Mouse (Mus musculus): ENCODE measurements at regions not wholly inside any gene's neighbourhood (a gene's known extent, or its start where the extent isn't known, plus 50 kb on each side); places are given as distances from the start of the nearest gene placed in this dataset.

- Histone ChIP-seq H3K27ac (ENCODE audit: low read depth, low read length) (no peak overlapping the region), H3K4me1 (ENCODE audit: insufficient read depth, low read length) (no peaks in the 10 kb centered on the region), H3K36me3 (ENCODE audit: insufficient read depth, low read length) (no peaks in the 10 kb centered on the region), H3K4me3 (ENCODE audit: low read depth, low read length) (no peak overlapping the region), H3K4me2 (ENCODE audit: low read depth, low read length, poor library complexity, severe bottlenecking) (no peak overlapping the region), H3K9ac (replicated peaks; ENCODE audit: low read length, poor library complexity, severe bottlenecking) (no peak overlapping the region), H3K9me3 (ENCODE audit: low read length) (no peaks in the 10 kb centered on the region), H3K27me3 (ENCODE audit: insufficient read depth, low read length) (no peaks in the 10 kb centered on the region)
- ATAC-seq (ENCODE audit: low FRiP score) (no peak), DNase-seq (ENCODE audit: low spot score) (no peak)
- TF ChIP-seq CTCF (IDR thresholded peaks at IDR 0.05), result no peak
- 87% methylated on average over 3 of the region's 3 CpGs for WGBS
Observed at GRCm38 (mm10) chr13:82937856-82938255, 566.0 kb upstream of the Mef2c start.

- DNase-seq (ENCODE audit: low spot score) (no peak), ATAC-seq (ENCODE audit: low FRiP score) (no peak)
- no peaks in the 10 kb centered on the region for H3K4me1 ChIP-seq (ENCODE audit: insufficient read depth, low read length)
- no peak overlapping the region for H3K9ac ChIP-seq (replicated peaks; ENCODE audit: low read length, poor library complexity, severe bottlenecking)
- H3K4me2 ChIP-seq (ENCODE audit: low read depth, low read length, poor library complexity, severe bottlenecking), result peak overlapping the region; percentile 1; the same call in 1 of the 2 replicates
- 45% methylated on average over 11 of the region's 11 CpGs for WGBS
- no peaks in the 10 kb centered on the region for H3K36me3 ChIP-seq (ENCODE audit: insufficient read depth, low read length)
- no peak overlapping the region for H3K27ac ChIP-seq (ENCODE audit: low read depth, low read length)
- H3K9me3 ChIP-seq (ENCODE audit: low read length), result no peaks in the 10 kb centered on the region
- TF ChIP-seq CTCF (IDR thresholded peaks at IDR 0.05), result no peak
- H3K4me3 ChIP-seq (ENCODE audit: low read depth, low read length), result no peak overlapping the region
- H3K27me3 ChIP-seq (ENCODE audit: insufficient read depth, low read length), result no peaks in the 10 kb centered on the region
Observed at GRCm38 (mm10) chr13:82942691-82943341, 561.0 kb upstream of the Mef2c start.

- WGBS, result 93% methylated on average over 5 of the region's 5 CpGs
- TF ChIP-seq CTCF (IDR thresholded peaks at IDR 0.05), result no peak
- ATAC-seq (ENCODE audit: low FRiP score) (no peak), DNase-seq (ENCODE audit: low spot score) (no peak)
- Histone ChIP-seq H3K9ac (replicated peaks; ENCODE audit: low read length, poor library complexity, severe bottlenecking) (no peak overlapping the region), H3K4me2 (ENCODE audit: low read depth, low read length, poor library complexity, severe bottlenecking) (no peak overlapping the region), H3K9me3 (ENCODE audit: low read length) (no peaks in the 10 kb centered on the region), H3K27me3 (ENCODE audit: insufficient read depth, low read length) (no peaks in the 10 kb centered on the region), H3K36me3 (ENCODE audit: insufficient read depth, low read length) (no peaks in the 10 kb centered on the region), H3K4me3 (ENCODE audit: low read depth, low read length) (no peak overlapping the region), H3K27ac (ENCODE audit: low read depth, low read length) (no peak overlapping the region), H3K4me1 (ENCODE audit: insufficient read depth, low read length) (no peaks in the 10 kb centered on the region)
Observed at GRCm38 (mm10) chr13:82946931-82947330, 556.9 kb upstream of the Mef2c start.

- no peaks in the 10 kb centered on the region for H3K4me1 ChIP-seq (ENCODE audit: insufficient read depth, low read length)
- H3K4me2 ChIP-seq (ENCODE audit: low read depth, low read length, poor library complexity, severe bottlenecking), result no peak overlapping the region
- no peak for ATAC-seq (ENCODE audit: low FRiP score)
- DNase-seq (ENCODE audit: low spot score), result no peak
- TF ChIP-seq CTCF (IDR thresholded peaks at IDR 0.05), result no peak
- no peak overlapping the region for H3K9ac ChIP-seq (replicated peaks; ENCODE audit: low read length, poor library complexity, severe bottlenecking)
- 80% methylated on average over 6 of the region's 6 CpGs for WGBS
- H3K27me3 ChIP-seq (ENCODE audit: insufficient read depth, low read length), result no peaks in the 10 kb centered on the region
- H3K9me3 ChIP-seq (ENCODE audit: low read length), result no peaks in the 10 kb centered on the region
- H3K36me3 ChIP-seq (ENCODE audit: insufficient read depth, low read length), result no peaks in the 10 kb centered on the region
- H3K27ac ChIP-seq (ENCODE audit: low read depth, low read length), result no peak overlapping the region
- no peak overlapping the region for H3K4me3 ChIP-seq (ENCODE audit: low read depth, low read length)
Observed at GRCm38 (mm10) chr13:82949541-82949940, 554.3 kb upstream of the Mef2c start.

- ATAC-seq (ENCODE audit: low FRiP score) (no peak), DNase-seq (ENCODE audit: low spot score) (no peak)
- TF ChIP-seq CTCF (IDR thresholded peaks at IDR 0.05), result no peak
- Histone ChIP-seq H3K36me3 (ENCODE audit: insufficient read depth, low read length) (no peaks in the 10 kb centered on the region), H3K9me3 (ENCODE audit: low read length) (no peaks in the 10 kb centered on the region), H3K27ac (ENCODE audit: low read depth, low read length) (no peak overlapping the region), H3K9ac (replicated peaks; ENCODE audit: low read length, poor library complexity, severe bottlenecking) (no peak overlapping the region), H3K4me2 (ENCODE audit: low read depth, low read length, poor library complexity, severe bottlenecking) (no peak overlapping the region), H3K27me3 (ENCODE audit: insufficient read depth, low read length) (no peaks in the 10 kb centered on the region), H3K4me3 (ENCODE audit: low read depth, low read length) (no peak overlapping the region), H3K4me1 (ENCODE audit: insufficient read depth, low read length) (no peaks in the 10 kb centered on the region)
- WGBS, result 77% methylated on average over 3 of the region's 3 CpGs
Observed at GRCm38 (mm10) chr13:82962333-82962732, 541.5 kb upstream of the Mef2c start.

GRCm38 (mm10) chr13:82971722-82972121, 532.1 kb upstream of the Mef2c start:
- DNase-seq (ENCODE audit: low spot score), result no peak
- ATAC-seq (ENCODE audit: low FRiP score), result no peak
- H3K9ac ChIP-seq (replicated peaks; ENCODE audit: low read length, poor library complexity, severe bottlenecking), result no peak overlapping the region
- H3K27me3 ChIP-seq (ENCODE audit: insufficient read depth, low read length), result no peaks in the 10 kb centered on the region
- no peak for TF ChIP-seq CTCF (IDR thresholded peaks at IDR 0.05)
- H3K4me1 ChIP-seq (ENCODE audit: insufficient read depth, low read length), result no peaks in the 10 kb centered on the region
- H3K4me3 ChIP-seq (ENCODE audit: low read depth, low read length), result no peak overlapping the region
- H3K9me3 ChIP-seq (ENCODE audit: low read length), result no peaks in the 10 kb centered on the region
- no peaks in the 10 kb centered on the region for H3K36me3 ChIP-seq (ENCODE audit: insufficient read depth, low read length)
- 92% methylated on average over 9 of the region's 9 CpGs for WGBS
- H3K4me2 ChIP-seq (ENCODE audit: low read depth, low read length, poor library complexity, severe bottlenecking), result no peak overlapping the region
- no peak overlapping the region for H3K27ac ChIP-seq (ENCODE audit: low read depth, low read length)

All from midbrain, postnatal 0 days (tissue).